1 mouse cellular context compared by ENCODE assay signal in the genomic region with DNA sequence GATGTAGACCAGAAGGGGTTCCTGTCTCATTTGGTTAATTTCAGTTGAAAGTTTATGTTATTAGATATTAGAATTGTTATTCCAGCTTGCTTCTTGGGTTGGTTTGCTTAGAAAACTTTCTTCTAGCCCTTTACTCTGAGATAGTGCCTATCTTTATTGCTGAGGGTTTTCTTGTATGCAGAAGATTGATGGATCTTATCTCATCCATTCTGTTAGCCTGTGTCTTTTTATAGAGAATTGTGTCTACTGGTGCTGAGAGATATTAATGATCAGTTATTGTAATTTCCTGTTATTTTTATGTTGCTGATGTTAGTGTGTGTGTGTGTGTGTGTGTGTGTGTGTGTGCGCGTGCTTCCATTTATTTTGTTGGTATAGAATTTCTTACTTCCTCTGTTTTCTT.
TF ChIP-seq lines count a peak whose summit lies in the region.

No protein-coding gene starts in this region.

TF ChIP-seq in MEL, 35 proteins besides CTCF, POLR2A, EP300 and RAD21 (continued from another document):
- no peak for TF ChIP-seq ZC3H11A (IDR thresholded peaks at IDR 0.05; ENCODE audit: low read depth, low read length)
- no peak for TF ChIP-seq ZKSCAN1 (IDR thresholded peaks at IDR 0.05; ENCODE audit: low read depth, low read length)
- no peak for TF ChIP-seq JUND (IDR thresholded peaks at IDR 0.05; ENCODE audit: low read depth, low read length)
- TF ChIP-seq MYC (IDR thresholded peaks at IDR 0.05; ENCODE audit: low read depth, low read length) = no peak
- TF ChIP-seq MXI1 (IDR thresholded peaks at IDR 0.05; ENCODE audit: low read depth, low read length) = no peak
- TF ChIP-seq CHD1 (IDR thresholded peaks at IDR 0.05; ENCODE audit: low read depth, low read length) = no peak
- TF ChIP-seq POLR2AphosphoS2 (IDR thresholded peaks at IDR 0.05; ENCODE audit: low read length) = no peak
- peak; percentile 63 for TF ChIP-seq ETS1 (IDR thresholded peaks at IDR 0.05; ENCODE audit: low read depth, low read length)
- TF ChIP-seq MAX (IDR thresholded peaks at IDR 0.05; ENCODE audit: low read length) = no peak
- TF ChIP-seq UBTF (IDR thresholded peaks at IDR 0.05; ENCODE audit: borderline replicate concordance, insufficient read depth, low read depth, low read length) = no peak
